ENCODE assay signal across 8 mouse cellular contexts in the genomic region with DNA sequence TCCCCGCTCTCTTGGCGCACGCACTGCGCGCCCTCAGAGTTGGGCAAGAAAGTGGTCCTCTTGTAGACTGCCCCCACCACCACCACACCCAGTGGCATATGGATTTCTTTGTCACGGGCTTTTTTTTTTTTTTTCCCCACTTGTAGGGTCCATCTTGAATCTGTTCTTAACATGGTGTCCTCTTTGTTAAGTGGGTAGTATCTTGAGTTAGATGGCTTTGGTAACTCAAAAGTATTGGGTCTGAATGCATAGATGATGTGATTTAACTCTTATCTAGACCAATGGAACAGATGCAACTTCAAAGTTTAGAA. TPM values are rescaled to one million over a fixed set of nuclear protein-coding genes. Genes with fewer than 3 reads are reported as not detected.
A peak's percentile ranks its signal among the peaks of the same experiment; 100 is the strongest.
DNase-seq lines count a peak whose midpoint lies in the region; ATAC-seq and TF ChIP-seq lines count a peak whose summit lies in the region.

No protein-coding gene starts in this region.

- H3K9ac ChIP-seq in lung, embryonic 15.5 days = peak overlapping the region; percentile 66
- H3K9ac ChIP-seq in embryonic facial prominence, embryonic 11.5 days (replicated peaks; ENCODE audit: low read length) = peak overlapping the region; percentile 85

- DNase-seq in lung, postnatal 4 days = no peak
- no peak for DNase-seq in embryonic facial prominence, embryonic 11.5 days (ENCODE audit: low spot score)
- no peak for DNase-seq in limb, embryonic 10.5 days (ENCODE audit: low spot score)
- DNase-seq in left cerebral cortex, adult 18-20 months (ENCODE audit: low spot score in 2 of 2) = no peak
- DNase-seq in MN1 (ENCODE audit: low spot score) = no peak
- DNase-seq in gastrocnemius, adult 8-10 months (ENCODE audit: low spot score in 2 of 2) = no peak

- peaks cover 3% of the 10 kb centered on the region; the same call in 1 of the 2 replicates for H3K9me3 ChIP-seq in lung, embryonic 15.5 days
- H3K9me3 ChIP-seq in embryonic facial prominence, embryonic 11.5 days (replicated peaks; ENCODE audit: control insufficient read depth, low read length) = no peaks in the 10 kb centered on the region
- no peaks in the 10 kb centered on the region for H3K9me3 ChIP-seq in limb, embryonic 10.5 days (replicated peaks)

- ATAC-seq in lung, embryonic 15.5 days (ENCODE audit: borderline replicate concordance, extremely low read depth, low FRiP score, low TSS enrichment) = no peak; the same call in 1 of the 2 replicates
- no peak for ATAC-seq in embryonic facial prominence, embryonic 11.5 days (replicated peaks; ENCODE audit: insufficient number of reproducible peaks, low FRiP score, low TSS enrichment, low read depth)

- 3% methylated on average over 6 of the region's 6 CpGs for WGBS in lung, embryonic 15.5 days
- 0% methylated on average over 6 of the region's 6 CpGs for WGBS in embryonic facial prominence, embryonic 11.5 days
- 1% methylated on average over 6 of the region's 6 CpGs for WGBS in limb, embryonic 10.5 days
- WGBS in small intestine, adult 2 months = 3% methylated on average over 6 of the region's 6 CpGs

- H3K4me3 ChIP-seq in lung, embryonic 15.5 days = peak overlapping the region; percentile 84
- peak overlapping the region; percentile 59 for H3K4me3 ChIP-seq in embryonic facial prominence, embryonic 11.5 days (ENCODE audit: low read depth, low read length)
- peak overlapping the region; percentile 80 for H3K4me3 ChIP-seq in limb, embryonic 10.5 days
- peak overlapping the region; percentile 98 for H3K4me3 ChIP-seq in small intestine, adult 2 months (ENCODE audit: low read depth, low read length)

- no peaks in the 10 kb centered on the region for H3K36me3 ChIP-seq in lung, embryonic 15.5 days
- H3K36me3 ChIP-seq in embryonic facial prominence, embryonic 11.5 days (replicated peaks; ENCODE audit: control insufficient read depth, insufficient read depth, low read depth, low read length) = no peaks in the 10 kb centered on the region
- H3K36me3 ChIP-seq in limb, embryonic 10.5 days = peaks cover 11% of the 10 kb centered on the region; the same call in 1 of the 2 replicates
- H3K36me3 ChIP-seq in small intestine, adult 2 months (ENCODE audit: control insufficient read depth, insufficient read depth, low read length) = peaks cover 2% of the 10 kb centered on the region

- no peak for TF ChIP-seq POLR2A in small intestine, adult 2 months (IDR thresholded peaks at IDR 0.05; ENCODE audit: low read depth, low read length)

- peak overlapping the region; percentile 96 for H3K27ac ChIP-seq in lung, embryonic 15.5 days
- H3K27ac ChIP-seq in embryonic facial prominence, embryonic 11.5 days (replicated peaks; ENCODE audit: low read depth, low read length) = peak overlapping the region; percentile 84
- peak overlapping the region; percentile 96 for H3K27ac ChIP-seq in limb, embryonic 10.5 days
- H3K27ac ChIP-seq in small intestine, adult 2 months (ENCODE audit: insufficient read depth, low read depth, low read length) = no peak overlapping the region; the same call in 1 of the 2 replicates

- H3K27me3 ChIP-seq in lung, embryonic 15.5 days = peaks cover 14% of the 10 kb centered on the region
- H3K27me3 ChIP-seq in embryonic facial prominence, embryonic 11.5 days (ENCODE audit: control insufficient read depth, insufficient read depth, low read length) = no peaks in the 10 kb centered on the region
- peaks cover 23% of the 10 kb centered on the region for H3K27me3 ChIP-seq in limb, embryonic 10.5 days (ENCODE audit: low read depth, poor library complexity, severe bottlenecking)
- H3K27me3 ChIP-seq in small intestine, adult 2 months (ENCODE audit: control insufficient read depth, insufficient read depth, low read length) = peaks cover 6% of the 10 kb centered on the region

- 0 out of 2 replicates have a peak, but pooled peaks cover 3% of the 10 kb centered on the region for H3K4me1 ChIP-seq in lung, embryonic 15.5 days
- no peaks in the 10 kb centered on the region for H3K4me1 ChIP-seq in embryonic facial prominence, embryonic 11.5 days (ENCODE audit: control insufficient read depth, insufficient read depth, low read length)
- 0 out of 2 replicates have a peak, but pooled peaks cover 6% of the 10 kb centered on the region for H3K4me1 ChIP-seq in limb, embryonic 10.5 days
- peaks cover 5% of the 10 kb centered on the region for H3K4me1 ChIP-seq in small intestine, adult 2 months (ENCODE audit: control insufficient read depth, insufficient read depth, insufficient read length, low read length)

- peak overlapping the region; percentile 84 for H3K4me2 ChIP-seq in lung, embryonic 15.5 days
- peak overlapping the region; percentile 71 for H3K4me2 ChIP-seq in embryonic facial prominence, embryonic 11.5 days (ENCODE audit: low read depth, low read length)

- no peak for TF ChIP-seq CTCF in small intestine, adult 2 months (IDR thresholded peaks at IDR 0.05; ENCODE audit: extremely low read depth, insufficient read length, insufficient replicate concordance, low read depth, low read length)

RNA-seq across cellular contexts. Expression of a gene that starts 0.8 kb away (rescaled TPM):
- 10.0 and 10.7 TPM in 2 replicates for polyA plus RNA-seq in lung, embryonic 15.5 days (2015; fragmentation: Nextera tagmentation; extraction: Ambion mirVana)
- 19.6 and 23.1 TPM in 2 replicates for polyA plus RNA-seq in embryonic facial prominence, embryonic 11.5 days (2014; fragmentation: Nextera tagmentation; extraction: Ambion mirVana)
- 11.1 and 12.7 TPM in 2 replicates for polyA plus RNA-seq in limb, embryonic 10.5 days (2016; fragmentation: Nextera tagmentation; extraction: Ambion mirVana)
- 0.08 and 0.32 TPM in 2 replicates for polyA plus RNA-seq in small intestine, adult 2 months (2012; rRNA removed)
- 1 to 10 TPM; 6.7 to 7.2 TPM for total RNA-seq in left cerebral cortex, adult 18-20 months (2021)
- 1 to 10 TPM; 4.5 to 6.6 (median 5.1) TPM for total RNA-seq in gastrocnemius, adult 8-10 months (2022)
